In the genomic region with DNA sequence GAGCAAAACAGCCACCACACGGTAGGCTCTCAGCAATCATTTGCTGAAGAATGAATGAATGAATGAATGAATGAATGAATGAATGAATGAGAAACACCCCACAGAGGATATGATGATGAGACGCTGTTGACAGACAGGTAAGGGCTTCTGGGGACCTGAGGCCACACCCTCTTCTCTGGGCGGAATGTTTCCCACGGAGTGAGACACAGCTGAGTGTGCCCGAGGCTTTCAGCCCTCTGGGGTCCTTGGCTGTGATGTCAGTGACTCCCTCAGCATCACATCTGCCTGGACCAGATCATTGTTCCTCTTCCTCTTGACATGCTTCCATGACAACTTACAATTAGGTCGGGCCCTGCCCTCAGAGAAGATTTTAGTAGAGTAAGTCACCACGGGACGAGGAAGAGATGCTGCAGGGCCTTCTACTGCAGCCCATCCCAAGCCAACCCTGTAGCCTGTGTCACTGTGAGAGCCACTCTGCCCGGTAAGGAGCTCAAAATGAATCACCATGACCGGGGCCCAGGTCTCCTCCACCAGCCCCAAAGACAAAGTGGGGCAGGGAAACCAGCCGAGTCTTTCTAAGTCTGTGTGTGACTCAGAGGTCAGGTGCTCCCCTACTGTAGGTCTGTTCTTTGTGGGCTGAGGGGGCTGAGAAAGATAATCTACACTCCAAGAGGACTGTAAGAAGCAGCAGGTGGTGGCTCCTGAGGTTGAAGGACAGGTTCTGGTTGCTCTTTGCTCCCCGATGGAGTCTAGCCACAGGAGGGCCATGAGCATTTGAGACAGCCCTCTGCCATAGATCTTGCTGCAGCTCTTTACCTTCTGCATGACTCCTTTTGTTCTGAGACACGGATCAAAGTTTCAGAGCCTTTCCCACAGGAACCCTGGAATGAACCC, we compare ENCODE assay signal across 14 mouse cellular contexts. TPM values are rescaled to one million over a fixed set of nuclear protein-coding genes. Genes with fewer than 3 reads are reported as not detected.
DNase-seq lines count a peak whose midpoint lies in the region; ATAC-seq and TF ChIP-seq lines count a peak whose summit lies in the region.
"Had no signal": no experiment of that assay in that cellular context is flagged by ENCODE, and none has a peak within 500 bp of the region (broad histone marks: within the 10 kb centered on the region; RNA-seq: fewer than 3 reads in every experiment).

No protein-coding gene starts in this region.

- no peaks in the 10 kb centered on the region for H3K9me3 ChIP-seq in forebrain, embryonic 13.5 days (replicated peaks)
- H3K9me3 ChIP-seq: heart, embryonic 12.5 days; limb, embryonic 15.5 days had no signal

- 77% methylated on average over 13 of the region's 13 CpGs for WGBS in forebrain, embryonic 13.5 days
- WGBS in small intestine, adult 2 months, result 41% methylated on average over 13 of the region's 13 CpGs

- no peak for DNase-seq in layer of hippocampus, adult 2 months (ENCODE audit: low spot score in 2 of 2)
- DNase-seq in layer of hippocampus, adult 9-10 months (ENCODE audit: low spot score), result no peak
- peak; percentile 61 for DNase-seq in Muller cell, postnatal 12 days (ENCODE audit: inconsistent ontology term)
- no peak for DNase-seq in ovary, postnatal 10 days (ENCODE audit: low spot score)
- no peak for DNase-seq in left cerebral cortex, adult 18-20 months (ENCODE audit: low spot score in 2 of 2)
- DNase-seq: cerebellum, adult 9-11 months; layer of hippocampus, postnatal 36 days; lung, postnatal 10 days; thymus, postnatal 36 days had no signal

- no peak for TF ChIP-seq POLR2A in small intestine, adult 2 months (IDR thresholded peaks at IDR 0.05; ENCODE audit: low read depth, low read length)

- H3K27ac ChIP-seq in layer of hippocampus, adult 2 months, result 0 out of 2 replicates have a peak overlapping the region, but pooled peaks have one; percentile 63
- peak overlapping the region; percentile 60 for H3K27ac ChIP-seq in forebrain, embryonic 13.5 days
- H3K27ac ChIP-seq in small intestine, adult 2 months (ENCODE audit: insufficient read depth, low read depth, low read length), result peak overlapping the region; percentile 67
- H3K27ac ChIP-seq: kidney, postnatal 0 days; limb, embryonic 15.5 days had no signal

- peaks cover 4% of the 10 kb centered on the region; the same call in 1 of the 2 replicates for H3K27me3 ChIP-seq in forebrain, embryonic 13.5 days
- H3K27me3 ChIP-seq in small intestine, adult 2 months (ENCODE audit: control insufficient read depth, insufficient read depth, low read length), result no peaks in the 10 kb centered on the region
- H3K27me3 ChIP-seq: limb, embryonic 15.5 days had no signal

- peaks cover 34% of the 10 kb centered on the region for H3K4me1 ChIP-seq in forebrain, embryonic 13.5 days
- peaks cover 31% of the 10 kb centered on the region; the same call in 1 of the 2 replicates for H3K4me1 ChIP-seq in small intestine, adult 2 months (ENCODE audit: control insufficient read depth, insufficient read depth, insufficient read length, low read length)

- H3K4me3 ChIP-seq in layer of hippocampus, adult 2 months, result no peak overlapping the region
- H3K4me3 ChIP-seq in forebrain, embryonic 13.5 days, result no peak overlapping the region
- peak overlapping the region; percentile 46; the same call in 1 of the 2 replicates for H3K4me3 ChIP-seq in small intestine, adult 2 months (ENCODE audit: low read depth, low read length)
- H3K4me3 ChIP-seq: heart, embryonic 12.5 days; limb, embryonic 15.5 days had no signal

- no peak for TF ChIP-seq CTCF in layer of hippocampus, adult 2 months (conservative IDR thresholded peaks at IDR 0.05)
- no peak for TF ChIP-seq CTCF in small intestine, adult 2 months (IDR thresholded peaks at IDR 0.05; ENCODE audit: extremely low read depth, insufficient read length, insufficient replicate concordance, low read depth, low read length)

- no peaks in the 10 kb centered on the region for H3K36me3 ChIP-seq in forebrain, embryonic 13.5 days (ENCODE audit: poor library complexity, severe bottlenecking)
- no peaks in the 10 kb centered on the region for H3K36me3 ChIP-seq in small intestine, adult 2 months (ENCODE audit: control insufficient read depth, insufficient read depth, low read length)
- H3K36me3 ChIP-seq: heart, embryonic 12.5 days; limb, embryonic 15.5 days had no signal

- ATAC-seq in forebrain, embryonic 13.5 days, result no peak

- peak overlapping the region; percentile 36 for H3K4me2 ChIP-seq in forebrain, embryonic 13.5 days
- H3K4me2 ChIP-seq: limb, embryonic 15.5 days had no signal

- H3K9ac ChIP-seq in forebrain, embryonic 13.5 days, result no peak overlapping the region
- H3K9ac ChIP-seq: limb, embryonic 15.5 days had no signal

RNA-seq across cellular contexts. Expression of a gene that starts 51.0 kb away (rescaled TPM):
- total RNA-seq in layer of hippocampus, adult 2 months (2021), result 10 to 100 TPM; 41.8 to 48.0 TPM
- polyA plus RNA-seq in forebrain, embryonic 13.5 days (2015; fragmentation: Nextera tagmentation; extraction: Ambion mirVana), result 70.9 and 72.2 TPM in 2 replicates
- 23.0 and 59.8 TPM in 2 replicates for polyA plus RNA-seq in small intestine, adult 2 months (2012; rRNA removed)
- total RNA-seq in left cerebral cortex, adult 18-20 months (2021), result 10 to 100 TPM; 45.1 to 50.6 TPM
